Mouse (Mus musculus): ENCODE results near the gene Olfr1024. TPM values are rescaled to one million over a fixed set of nuclear protein-coding genes. Genes with fewer than 3 reads are reported as not detected.

Gene Olfr1024
- total and polyA plus RNA-seq, 3 experiments = not detected

GRCm38 (mm10) chr2:85868294-85868693 is 36.6 kb downstream of the Olfr1024 start, which contains the start of gene Olfr1022:
TSS of gene Olfr1022 (plus strand) at chr2:85868594.
- Histone ChIP-seq H3K9ac (ENCODE audit: insufficient read depth, low read depth) (no peak within 1 kb of the TSS), H3K4me1 (ENCODE audit: control insufficient read depth in 1 of 2, insufficient read depth in 2 of 2) (no peaks in the 10 kb centered on the region), H3K27ac (ENCODE audit: insufficient read depth, low read depth) (no peak within 1 kb of the TSS), H3K36me3 (replicated peaks in 1 of 2; ENCODE audit: control insufficient read depth in 1 of 2, insufficient read depth in 1 of 2, low read length in 1 of 2) (no peaks in the 10 kb centered on the region), H3K4me2 (ENCODE audit: insufficient read depth, low read depth, poor library complexity, severe bottlenecking) (no peak within 1 kb of the TSS), H3K4me3 (replicated peaks in 1 of 3; ENCODE audit: low read depth in 2 of 3, low read length in 2 of 3, poor library complexity in 1 of 3) (no peak within 1 kb of the TSS), H3K79me2 (replicated peaks; ENCODE audit: control insufficient read depth, extremely low read depth, insufficient read depth, poor library complexity, severe bottlenecking) (no peaks in the 10 kb centered on the region), H3K27me3 (replicated peaks) (no peaks in the 10 kb centered on the region), H3K9me3 (replicated peaks; ENCODE audit: low read length) (peaks cover 10% of the 10 kb centered on the region)
- dilution Hi-C loops (cut with MboI; ENCODE audit: extremely low pct_ligation_motif_present, extremely low pct_unique_long_range_greater_than_20kb, low sequenced_read_pairs) (no loop called here), in situ Hi-C loops (cut with MboI; ENCODE audit: low pct_ligation_motif_present, low pct_unique_long_range_greater_than_20kb, low sequenced_read_pairs) (no loop called here)
- TF ChIP-seq ELF1 (IDR thresholded peaks at IDR 0.05; ENCODE audit: low read depth, low read length) = no peak
- TF ChIP-seq CHD2 (IDR thresholded peaks at IDR 0.05; ENCODE audit: low read length) = no peak
- TF ChIP-seq UBTF (IDR thresholded peaks at IDR 0.05; ENCODE audit: low read depth, low read length) = no peak
- TF ChIP-seq SIN3A (IDR thresholded peaks at IDR 0.05; ENCODE audit: low read length) = no peak
- no peak for DNase-seq (ENCODE audit: extremely low read depth)

Other genes with a start within 250 kb of the Olfr1024 start
Only the 20 nearest of the 27 such genes appear.
- gene Olfr1012, start 142.3 kb downstream of the Olfr1024 start, total RNA-seq (2012; rRNA removed) = not detected in 2 replicates
- gene Olfr1012, start 142.3 kb downstream of the Olfr1024 start, total RNA-seq (2014; rRNA removed) = not detected in 2 replicates
- gene Olfr1012, start 142.3 kb downstream of the Olfr1024 start, polyA plus RNA-seq (2012; ENCODE audit: insufficient read length, low read depth) = not detected in 2 replicates
- gene Olfr1013, start 138.0 kb downstream of the Olfr1024 start, total RNA-seq (2012; rRNA removed) = not detected in 2 replicates
- gene Olfr1013, start 138.0 kb downstream of the Olfr1024 start, total RNA-seq (2014; rRNA removed) = not detected in 2 replicates
- gene Olfr1013, start 138.0 kb downstream of the Olfr1024 start, polyA plus RNA-seq (2012; ENCODE audit: insufficient read length, low read depth) = not detected in 2 replicates
- gene Olfr1014, start 132.3 kb downstream of the Olfr1024 start, total RNA-seq (2012; rRNA removed) = not detected in 2 replicates
- not detected in 2 replicates for gene Olfr1014, start 132.3 kb downstream of the Olfr1024 start, total RNA-seq (2014; rRNA removed)
- gene Olfr1014, start 132.3 kb downstream of the Olfr1024 start, polyA plus RNA-seq (2012; ENCODE audit: insufficient read length, low read depth) = not detected in 2 replicates
- not detected in 2 replicates for gene Olfr1015, start 123.0 kb downstream of the Olfr1024 start, total RNA-seq (2012; rRNA removed)
- gene Olfr1015, start 123.0 kb downstream of the Olfr1024 start, total RNA-seq (2014; rRNA removed) = not detected in 2 replicates
- not detected in 2 replicates for gene Olfr1015, start 123.0 kb downstream of the Olfr1024 start, polyA plus RNA-seq (2012; ENCODE audit: insufficient read length, low read depth)
- not detected in 2 replicates for gene Olfr1016, start 102.5 kb downstream of the Olfr1024 start, total RNA-seq (2012; rRNA removed)
- not detected in 2 replicates for gene Olfr1016, start 102.5 kb downstream of the Olfr1024 start, total RNA-seq (2014; rRNA removed)
- gene Olfr1016, start 102.5 kb downstream of the Olfr1024 start, polyA plus RNA-seq (2012; ENCODE audit: insufficient read length, low read depth) = not detected in 2 replicates
- not detected in 2 replicates for gene Olfr1018, start 86.6 kb downstream of the Olfr1024 start, total RNA-seq (2012; rRNA removed)
- gene Olfr1018, start 86.6 kb downstream of the Olfr1024 start, total RNA-seq (2014; rRNA removed) = not detected in 2 replicates
- gene Olfr1018, start 86.6 kb downstream of the Olfr1024 start, polyA plus RNA-seq (2012; ENCODE audit: insufficient read length, low read depth) = not detected in 2 replicates
- gene Olfr1019, start 59.6 kb downstream of the Olfr1024 start, total RNA-seq (2012; rRNA removed) = not detected in 2 replicates
- gene Olfr1019, start 59.6 kb downstream of the Olfr1024 start, total RNA-seq (2014; rRNA removed) = not detected in 2 replicates
- gene Olfr1019, start 59.6 kb downstream of the Olfr1024 start, polyA plus RNA-seq (2012; ENCODE audit: insufficient read length, low read depth) = not detected in 2 replicates
- not detected in 2 replicates for gene Olfr1020, start 58.0 kb downstream of the Olfr1024 start, total RNA-seq (2012; rRNA removed)
- gene Olfr1020, start 58.0 kb downstream of the Olfr1024 start, total RNA-seq (2014; rRNA removed) = not detected in 2 replicates
- not detected in 2 replicates for gene Olfr1020, start 58.0 kb downstream of the Olfr1024 start, polyA plus RNA-seq (2012; ENCODE audit: insufficient read length, low read depth)
- not detected in 2 replicates for gene Olfr1022, start 36.5 kb downstream of the Olfr1024 start, total RNA-seq (2012; rRNA removed)
- gene Olfr1022, start 36.5 kb downstream of the Olfr1024 start, total RNA-seq (2014; rRNA removed) = not detected in 2 replicates
- gene Olfr1022, start 36.5 kb downstream of the Olfr1024 start, polyA plus RNA-seq (2012; ENCODE audit: insufficient read length, low read depth) = not detected in 2 replicates
- not detected in 2 replicates for gene Olfr1023, start 19.4 kb downstream of the Olfr1024 start, total RNA-seq (2012; rRNA removed)
- not detected in 2 replicates for gene Olfr1023, start 19.4 kb downstream of the Olfr1024 start, total RNA-seq (2014; rRNA removed)
- not detected in 2 replicates for gene Olfr1023, start 19.4 kb downstream of the Olfr1024 start, polyA plus RNA-seq (2012; ENCODE audit: insufficient read length, low read depth)
- not detected in 2 replicates for gene Olfr1025-ps1, start 10.1 kb upstream of the Olfr1024 start, total RNA-seq (2012; rRNA removed)
- gene Olfr1025-ps1, start 10.1 kb upstream of the Olfr1024 start, total RNA-seq (2014; rRNA removed) = not detected in 2 replicates
- not detected in 2 replicates for gene Olfr1025-ps1, start 10.1 kb upstream of the Olfr1024 start, polyA plus RNA-seq (2012; ENCODE audit: insufficient read length, low read depth)
- gene Olfr1026, start 16.5 kb upstream of the Olfr1024 start, total RNA-seq (2012; rRNA removed) = not detected in 2 replicates
- not detected in 2 replicates for gene Olfr1026, start 16.5 kb upstream of the Olfr1024 start, total RNA-seq (2014; rRNA removed)
- gene Olfr1026, start 16.5 kb upstream of the Olfr1024 start, polyA plus RNA-seq (2012; ENCODE audit: insufficient read length, low read depth) = not detected in 2 replicates
- gene Olfr1028, start 45.4 kb upstream of the Olfr1024 start, total RNA-seq (2012; rRNA removed) = not detected in 2 replicates
- not detected in 2 replicates for gene Olfr1028, start 45.4 kb upstream of the Olfr1024 start, total RNA-seq (2014; rRNA removed)
- gene Olfr1028, start 45.4 kb upstream of the Olfr1024 start, polyA plus RNA-seq (2012; ENCODE audit: insufficient read length, low read depth) = not detected in 2 replicates
- gene Olfr1029, start 68.8 kb upstream of the Olfr1024 start, total RNA-seq (2012; rRNA removed) = not detected in 2 replicates
- gene Olfr1029, start 68.8 kb upstream of the Olfr1024 start, total RNA-seq (2014; rRNA removed) = not detected in 2 replicates
- not detected in 2 replicates for gene Olfr1029, start 68.8 kb upstream of the Olfr1024 start, polyA plus RNA-seq (2012; ENCODE audit: insufficient read length, low read depth)
- not detected in 2 replicates for gene Olfr1030, start 74.2 kb upstream of the Olfr1024 start, total RNA-seq (2012; rRNA removed)
- gene Olfr1030, start 74.2 kb upstream of the Olfr1024 start, total RNA-seq (2014; rRNA removed) = not detected in 2 replicates
- not detected in 2 replicates for gene Olfr1030, start 74.2 kb upstream of the Olfr1024 start, polyA plus RNA-seq (2012; ENCODE audit: insufficient read length, low read depth)
- not detected in 2 replicates for gene Olfr1031, start 85.3 kb upstream of the Olfr1024 start, total RNA-seq (2012; rRNA removed)
- not detected in 2 replicates for gene Olfr1031, start 85.3 kb upstream of the Olfr1024 start, total RNA-seq (2014; rRNA removed)
- gene Olfr1031, start 85.3 kb upstream of the Olfr1024 start, polyA plus RNA-seq (2012; ENCODE audit: insufficient read length, low read depth) = not detected in 2 replicates
- not detected in 2 replicates for gene Olfr1032, start 100.5 kb upstream of the Olfr1024 start, total RNA-seq (2012; rRNA removed)
- gene Olfr1032, start 100.5 kb upstream of the Olfr1024 start, total RNA-seq (2014; rRNA removed) = not detected in 2 replicates
- not detected in 2 replicates for gene Olfr1032, start 100.5 kb upstream of the Olfr1024 start, polyA plus RNA-seq (2012; ENCODE audit: insufficient read length, low read depth)
- not detected in 2 replicates for gene Olfr1033, start 115.6 kb upstream of the Olfr1024 start, total RNA-seq (2012; rRNA removed)
- gene Olfr1033, start 115.6 kb upstream of the Olfr1024 start, total RNA-seq (2014; rRNA removed) = not detected in 2 replicates
- not detected in 2 replicates for gene Olfr1033, start 115.6 kb upstream of the Olfr1024 start, polyA plus RNA-seq (2012; ENCODE audit: insufficient read length, low read depth)
- gene Olfr1034, start 140.8 kb upstream of the Olfr1024 start, total RNA-seq (2012; rRNA removed) = not detected in 2 replicates
- not detected in 2 replicates for gene Olfr1034, start 140.8 kb upstream of the Olfr1024 start, total RNA-seq (2014; rRNA removed)
- gene Olfr1034, start 140.8 kb upstream of the Olfr1024 start, polyA plus RNA-seq (2012; ENCODE audit: insufficient read length, low read depth) = not detected in 2 replicates
- not detected in 2 replicates for gene Olfr1036, start 168.9 kb upstream of the Olfr1024 start, total RNA-seq (2012; rRNA removed)
- not detected in 2 replicates for gene Olfr1036, start 168.9 kb upstream of the Olfr1024 start, total RNA-seq (2014; rRNA removed)
- gene Olfr1036, start 168.9 kb upstream of the Olfr1024 start, polyA plus RNA-seq (2012; ENCODE audit: insufficient read length, low read depth) = not detected in 2 replicates